Mouse (Mus musculus) intestine, embryonic 16.5 days (tissue): ENCODE measurements around the gene Stk38. TPM values are rescaled to one million over a fixed set of nuclear protein-coding genes. Genes with fewer than 3 reads are reported as not detected.
"Not testable (repeated sequence)": the region's sequence is repeated elsewhere in the genome, so short reads cannot be mapped to it uniquely, and the experiment has no call there.

Source experiments
- ATAC-seq: fragments of 200-750 bp; cut with Nextera tagmentation; 2 replicates; pipeline ENCODE4 v1.8.0; 2017; ENCODE audit warnings: moderate TSS enrichment, moderate library complexity
- H3K27ac ChIP-seq: fragments of 300-500 bp; sonication (generic); 2 replicates; pipeline ENCODE4 v1.5.1; 2014; ENCODE audit warnings: mild to moderate bottlenecking, low read length
- H3K27me3 ChIP-seq: fragments of 300-500 bp; sonication (generic); replicated peaks from 2 replicates; pipeline ENCODE4 v1.6.1; 2014; ENCODE audit warnings: low read length, control low read depth, mixed read lengths; ENCODE audit not compliant: control insufficient read depth, insufficient read depth
- H3K36me3 ChIP-seq: fragments of 300-500 bp; sonication (generic); 2 replicates; pipeline ENCODE4 v1.6.1; 2014; ENCODE audit warnings: low read length, control low read depth; ENCODE audit not compliant: control insufficient read depth, insufficient read depth
- H3K4me1 ChIP-seq: fragments of 300-500 bp; sonication (generic); 2 replicates; pipeline ENCODE4 v1.6.1; 2014; ENCODE audit warnings: low read length, control low read depth, mixed read lengths; ENCODE audit not compliant: control insufficient read depth, insufficient read depth
- H3K4me2 ChIP-seq: fragments of 300-500 bp; sonication (generic); 2 replicates; pipeline ENCODE4 v1.6.1; 2014; ENCODE audit warnings: low read depth, low read length, control low read depth
- H3K4me3 ChIP-seq: fragments of 300-500 bp; sonication (generic); 2 replicates; pipeline ENCODE4 v1.5.1; 2014; ENCODE audit warnings: mild to moderate bottlenecking, low read length
- H3K9ac ChIP-seq: fragments of 300-500 bp; sonication (generic); 2 replicates; pipeline ENCODE4 v1.6.1; 2014; ENCODE audit warnings: low read depth, low read length
- H3K9me3 ChIP-seq: fragments of 300-500 bp; sonication (generic); 2 replicates; pipeline ENCODE4 v1.6.1; 2016; ENCODE audit warnings: low read length, control low read depth; ENCODE audit not compliant: control insufficient read depth
- WGBS: fragments of 180-500 bp; shearing (Covaris S2); extraction: QIAGEN DNeasy Blood & Tissue Kit; methylation state at CpG from one replicate; pipeline ENCODE4 v1.1.7; 2014; 5-methylcytosine and 5-hydroxymethylcytosine counted together
- polyA plus RNA-seq: library from polyadenylated mRNA; unstranded; fragments of >200 nt; fragmentation: Nextera tagmentation; extraction: Ambion mirVana; gene quantifications from 2 replicates; pipeline ENCODE4 v1.2.1, GENCODE M21; 2015

The Stk38 gene
- polyA plus RNA-seq, 1 experiment from 2014 or later, result 104 TPM

- H3K9ac ChIP-seq, result peak overlapping the region; percentile 93
- WGBS, result 56% methylated on average over 7 of the region's 7 CpGs
- peaks cover 13% of the 10 kb centered on the region; the same call in 1 of the 2 replicates for H3K4me1 ChIP-seq
- H3K27ac ChIP-seq, result peak overlapping the region; percentile 97
- ATAC-seq, H3K36me3 ChIP-seq, H3K27me3 ChIP-seq, H3K9me3 ChIP-seq: not testable (repeated sequence)
- H3K4me2 ChIP-seq, result peak overlapping the region; percentile 82
- peak overlapping the region; percentile 63 for H3K4me3 ChIP-seq
Observed at GRCm38 (mm10) chr17:29031085-29031711, 23.4 kb upstream of the Stk38 start.

GRCm38 (mm10) chr17:29030321-29031034 is 22.7 kb upstream of the Stk38 start:
- WGBS, result 93% methylated on average over 6 of the region's 6 CpGs

GRCm38 (mm10) chr17:29026652-29027356 is 19.0 kb upstream of the Stk38 start:
- 53% methylated on average over 5 of the region's 5 CpGs for WGBS
- no peak overlapping the region for H3K4me2 ChIP-seq
- no peak overlapping the region for H3K4me3 ChIP-seq
- H3K9me3 ChIP-seq, result no peaks in the 10 kb centered on the region
- no peak overlapping the region for H3K9ac ChIP-seq
- peak; percentile 38 for ATAC-seq
- no peaks in the 10 kb centered on the region for H3K27me3 ChIP-seq
- peak overlapping the region; percentile 69 for H3K27ac ChIP-seq
- no peaks in the 10 kb centered on the region for H3K36me3 ChIP-seq
- peaks cover 22% of the 10 kb centered on the region for H3K4me1 ChIP-seq

More at GRCm38 (mm10) chr17:29030321-29031034, 22.7 kb upstream of the Stk38 start:
- Histone ChIP-seq H3K9ac (no peak overlapping the region), H3K4me3 (no peak overlapping the region), H3K36me3 (no peaks in the 10 kb centered on the region), H3K4me1 (peaks cover 13% of the 10 kb centered on the region; the same call in 1 of the 2 replicates), H3K27me3 (no peaks in the 10 kb centered on the region), H3K9me3 (no peaks in the 10 kb centered on the region), H3K27ac (no peak overlapping the region), H3K4me2 (no peak overlapping the region)
- no peak for ATAC-seq

GRCm38 (mm10) chr17:29024896-29025565 is 17.2 kb upstream of the Stk38 start:
- Histone ChIP-seq H3K4me3 (no peak overlapping the region; the same call in 1 of the 2 replicates), H3K4me1 (peaks cover 18% of the 10 kb centered on the region), H3K4me2 (0 out of 2 replicates have a peak overlapping the region, but pooled peaks have one; percentile 6), H3K27me3 (no peaks in the 10 kb centered on the region), H3K27ac (peak overlapping the region; percentile 68), H3K9ac (no peak overlapping the region), H3K9me3 (no peaks in the 10 kb centered on the region), H3K36me3 (no peaks in the 10 kb centered on the region)
- ATAC-seq, result peak; percentile 66
- WGBS, result 25% methylated on average over 10 of the region's 10 CpGs

- H3K27me3 ChIP-seq, result no peaks in the 10 kb centered on the region
- WGBS, result 70% methylated on average over 22 of the region's 22 CpGs
- no peak overlapping the region for H3K9ac ChIP-seq
- no peak for ATAC-seq
- no peak overlapping the region for H3K4me3 ChIP-seq
- no peaks in the 10 kb centered on the region for H3K9me3 ChIP-seq
- H3K4me1 ChIP-seq, result peaks cover 24% of the 10 kb centered on the region
- no peaks in the 10 kb centered on the region for H3K36me3 ChIP-seq
- peak overlapping the region; percentile 68 for H3K27ac ChIP-seq
- H3K4me2 ChIP-seq, result 0 out of 2 replicates have a peak overlapping the region, but pooled peaks have one; percentile 6
Observed at GRCm38 (mm10) chr17:29024047-29024892, 16.5 kb upstream of the Stk38 start.

- Histone ChIP-seq H3K9ac (no peak overlapping the region), H3K4me1 (peaks cover 24% of the 10 kb centered on the region), H3K4me2 (no peak overlapping the region), H3K27me3 (no peaks in the 10 kb centered on the region), H3K4me3 (no peak overlapping the region), H3K36me3 (no peaks in the 10 kb centered on the region), H3K27ac (no peak overlapping the region), H3K9me3 (no peaks in the 10 kb centered on the region)
- ATAC-seq, result no peak
- 87% methylated on average over 6 of the region's 6 CpGs for whole genome bisulfite sequencing
Observed at GRCm38 (mm10) chr17:29023346-29023745, 15.6 kb upstream of the Stk38 start.

- ATAC-seq, result no peak
- no peaks in the 10 kb centered on the region for H3K27me3 ChIP-seq
- H3K36me3 ChIP-seq, result no peaks in the 10 kb centered on the region
- H3K4me1 ChIP-seq, result peaks cover 24% of the 10 kb centered on the region
- H3K27ac ChIP-seq, result no peak overlapping the region
- peak overlapping the region; percentile 27; the same call in 1 of the 2 replicates for H3K4me2 ChIP-seq
- 23% methylated on average over 15 of the region's 15 CpGs for WGBS
- no peaks in the 10 kb centered on the region for H3K9me3 ChIP-seq
- no peak overlapping the region for H3K4me3 ChIP-seq
- no peak overlapping the region; the same call in 1 of the 2 replicates for H3K9ac ChIP-seq
Observed at GRCm38 (mm10) chr17:29022230-29022819, 14.5 kb upstream of the Stk38 start.

- no peak overlapping the region for H3K4me2 ChIP-seq
- no peak overlapping the region for H3K27ac ChIP-seq
- peaks cover 20% of the 10 kb centered on the region for H3K4me1 ChIP-seq
- H3K9me3 ChIP-seq, result no peaks in the 10 kb centered on the region
- H3K9ac ChIP-seq, result no peak overlapping the region
- H3K36me3 ChIP-seq, result no peaks in the 10 kb centered on the region
- H3K4me3 ChIP-seq, result no peak overlapping the region
- no peak for ATAC-seq
- H3K27me3 ChIP-seq, result no peaks in the 10 kb centered on the region
Observed at GRCm38 (mm10) chr17:29020444-29020843, 12.6 kb upstream of the Stk38 start.
